In the genomic region with DNA sequence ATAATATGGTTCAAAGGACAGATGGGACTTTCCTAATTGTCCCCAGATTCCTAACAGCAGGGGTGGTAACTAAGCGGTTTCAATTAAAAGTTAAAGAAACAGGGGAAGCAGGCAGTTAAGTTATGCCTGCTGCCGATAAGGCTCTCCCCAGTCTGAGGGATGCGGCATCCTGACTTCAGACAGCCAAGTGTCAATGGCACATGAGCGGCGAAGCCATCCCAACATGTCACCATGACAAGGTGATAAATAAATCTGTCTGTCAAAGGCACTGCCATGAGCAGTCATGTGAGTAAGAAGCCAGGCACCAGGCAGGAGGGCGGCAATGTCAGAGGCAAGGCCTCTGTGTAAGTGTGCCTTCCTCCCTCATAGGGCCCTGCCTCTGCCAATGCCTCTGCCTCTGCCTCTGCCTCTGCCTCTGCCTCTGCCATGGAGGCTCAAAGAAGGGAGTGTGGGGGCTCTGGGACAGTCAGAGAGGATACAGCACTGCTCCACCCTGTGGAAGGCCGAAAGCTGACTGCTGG, we compare ENCODE assay signal across 10 mouse cellular contexts. TPM values are rescaled to one million over a fixed set of nuclear protein-coding genes. Genes with fewer than 3 reads are reported as not detected.
DNase-seq lines count a peak whose midpoint lies in the region; ATAC-seq and TF ChIP-seq lines count a peak whose summit lies in the region.
"Had no signal": no experiment of that assay in that cellular context is flagged by ENCODE, and none has a peak within 500 bp of the region (broad histone marks: within the 10 kb centered on the region; RNA-seq: fewer than 3 reads in every experiment).

No protein-coding gene starts in this region.

- no peak for ATAC-seq in heart, embryonic 13.5 days (ENCODE audit: extremely low read depth, insufficient number of reproducible peaks, low FRiP score, low TSS enrichment)
- no peak for ATAC-seq in midbrain, embryonic 12.5 days (ENCODE audit: low FRiP score, low read depth)
- ATAC-seq: Patski had no signal

- no peaks in the 10 kb centered on the region for H3K9me3 ChIP-seq in heart, embryonic 13.5 days
- no peaks in the 10 kb centered on the region for H3K9me3 ChIP-seq in midbrain, embryonic 12.5 days

- H3K27me3 ChIP-seq in heart, embryonic 13.5 days (replicated peaks), result no peaks in the 10 kb centered on the region
- H3K27me3 ChIP-seq in midbrain, embryonic 12.5 days, result no peaks in the 10 kb centered on the region
- H3K27me3 ChIP-seq in kidney, adult 2 months (replicated peaks; ENCODE audit: control insufficient read depth, insufficient read depth, low read length), result no peaks in the 10 kb centered on the region
- H3K27me3 ChIP-seq: Patski had no signal

- H3K4me3 ChIP-seq in heart, embryonic 13.5 days, result no peak overlapping the region
- H3K4me3 ChIP-seq in midbrain, embryonic 12.5 days, result no peak overlapping the region
- no peak overlapping the region for H3K4me3 ChIP-seq in kidney, adult 2 months (ENCODE audit: insufficient read depth, low read depth, low read length)

- peaks cover 38% of the 10 kb centered on the region for H3K36me3 ChIP-seq in heart, embryonic 13.5 days
- peaks cover 26% of the 10 kb centered on the region for H3K36me3 ChIP-seq in midbrain, embryonic 12.5 days
- H3K36me3 ChIP-seq in kidney, adult 2 months (ENCODE audit: control insufficient read depth, insufficient read depth, low read length), result no peaks in the 10 kb centered on the region

- H3K4me1 ChIP-seq in heart, embryonic 13.5 days, result peaks cover 81% of the 10 kb centered on the region
- peaks cover 66% of the 10 kb centered on the region for H3K4me1 ChIP-seq in midbrain, embryonic 12.5 days
- peaks cover 38% of the 10 kb centered on the region for H3K4me1 ChIP-seq in kidney, adult 2 months (ENCODE audit: control insufficient read depth, insufficient read depth, low read length)

- H3K4me2 ChIP-seq in heart, embryonic 13.5 days, result peak overlapping the region; percentile 2; the same call in 1 of the 2 replicates
- H3K4me2 ChIP-seq in midbrain, embryonic 12.5 days (replicated peaks), result no peak overlapping the region

- peak overlapping the region; percentile 50 for H3K9ac ChIP-seq in heart, embryonic 13.5 days
- no peak overlapping the region for H3K9ac ChIP-seq in midbrain, embryonic 12.5 days (replicated peaks)

- peak overlapping the region; percentile 84 for H3K27ac ChIP-seq in heart, embryonic 13.5 days (replicated peaks)
- H3K27ac ChIP-seq in midbrain, embryonic 12.5 days (replicated peaks), result peak overlapping the region; percentile 64
- no peak overlapping the region for H3K27ac ChIP-seq in kidney, adult 2 months (ENCODE audit: insufficient read depth, low read depth, low read length)

- 34% methylated on average over 7 of the region's 7 CpGs for WGBS in heart, embryonic 13.5 days
- WGBS in midbrain, embryonic 12.5 days, result 44% methylated on average over 7 of the region's 7 CpGs
- 74% methylated on average over 7 of the region's 7 CpGs for WGBS in kidney, adult 2 months

- TF ChIP-seq CTCF in kidney, adult 2 months (conservative IDR thresholded peaks at IDR 0.05; ENCODE audit: insufficient read depth, insufficient read length, low read depth, low read length), result no peak

- no peak for TF ChIP-seq POLR2A in kidney, adult 2 months (IDR thresholded peaks at IDR 0.05; ENCODE audit: low read depth, low read length)

- peak; percentile 42 to 51 for DNase-seq in cerebellum, postnatal 14 days
- DNase-seq in cerebellum, adult 11-12 months, result no peak
- DNase-seq in Muller cell, postnatal 12 days (ENCODE audit: inconsistent ontology term), result peak; percentile 70
- no peak for DNase-seq in urinary bladder, postnatal 14 days (ENCODE audit: low spot score)
- DNase-seq in right cerebral cortex, postnatal 25 days, result no peak
- DNase-seq in kidney, adult 2 months, result no peak
- DNase-seq: spleen, adult 18-20 months had no signal

RNA-seq across cellular contexts. Expression of gene Fgfr2, which starts 55.8 kb away (rescaled TPM):
- 19.2 and 22.5 TPM in 2 replicates for polyA plus RNA-seq in heart, embryonic 13.5 days (2015; fragmentation: Nextera tagmentation; extraction: Ambion mirVana)
- 96.5 and 98.9 TPM in 2 replicates for polyA plus RNA-seq in midbrain, embryonic 12.5 days (2016; fragmentation: Nextera tagmentation; extraction: Ambion mirVana)
- 14.8 and 15.3 TPM in 2 replicates for polyA plus RNA-seq in kidney, adult 2 months (2012; rRNA removed)

RNA-seq across cellular contexts. Expression of gene Ctbp2, which starts 56.8 kb away (rescaled TPM):
- polyA plus RNA-seq in heart, embryonic 13.5 days (2015; fragmentation: Nextera tagmentation; extraction: Ambion mirVana), result 46.8 and 50.6 TPM in 2 replicates
- 111 and 118 TPM in 2 replicates for polyA plus RNA-seq in midbrain, embryonic 12.5 days (2016; fragmentation: Nextera tagmentation; extraction: Ambion mirVana)
- polyA plus RNA-seq in kidney, adult 2 months (2012; rRNA removed), result 48.6 and 57.5 TPM in 2 replicates

Comparison
In these comparisons a context has a peak if more than half of its experiments do, and no peak if none do; other contexts are left out.
1. DNase-seq: peak in cerebellum, postnatal 14 days (2 of 2) and Muller cell, postnatal 12 days (single experiment); none in cerebellum, adult 11-12 months (single experiment), urinary bladder, postnatal 14 days (single experiment), right cerebral cortex, postnatal 25 days (single experiment) and kidney, adult 2 months (single experiment).